Mouse (Mus musculus): Measurements from ENCODE around the gene Igsf21. TPM values are rescaled to one million over a fixed set of nuclear protein-coding genes. Genes with fewer than 3 reads are reported as not detected.

Gene Igsf21
- total RNA-seq (2022) = 10 to 100 TPM; 34.4 to 42.1 (median 38.2) TPM

DNA sequence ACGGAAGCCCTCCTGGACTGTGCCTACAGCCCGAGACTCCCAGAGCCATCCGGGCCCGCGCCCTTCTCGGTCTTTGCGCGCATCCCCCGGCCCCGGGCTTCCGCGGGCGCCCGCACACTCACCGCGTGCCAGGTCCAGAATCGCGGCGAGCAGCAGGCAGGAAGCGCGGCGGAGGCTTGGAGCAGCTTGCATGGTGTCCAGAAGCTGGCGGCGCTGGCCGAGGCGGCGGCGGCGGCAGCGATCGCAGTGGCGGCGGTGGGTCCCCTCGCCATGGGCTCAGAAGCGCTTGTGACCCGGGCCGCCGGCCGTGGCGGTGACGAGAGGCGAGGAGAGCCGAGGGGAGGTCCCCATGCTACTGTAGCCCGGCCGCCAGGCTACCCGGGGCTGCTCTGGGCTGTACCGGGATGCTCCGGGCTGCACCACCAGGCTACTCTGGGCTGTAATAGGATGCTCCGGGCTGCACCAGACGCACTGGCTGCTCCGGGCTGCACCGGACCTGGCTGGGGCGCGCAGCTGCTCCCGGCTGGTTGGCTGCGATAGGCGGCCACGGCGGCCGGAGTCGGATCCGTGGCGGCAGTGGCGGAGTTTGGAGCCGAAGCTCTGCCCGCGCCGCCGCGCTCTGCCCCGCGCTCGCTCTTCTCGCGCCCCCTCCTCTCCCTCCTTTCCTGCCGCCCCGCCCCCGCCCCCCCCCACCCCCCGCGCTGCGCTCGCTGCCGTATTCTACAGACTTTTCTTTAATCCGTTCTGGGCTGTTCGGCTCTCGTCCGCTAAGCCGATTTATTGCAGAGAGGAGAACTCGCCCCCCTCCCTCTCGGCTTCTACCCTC is at the start of gene Igsf21:
TSS of gene Igsf21 (minus strand) at position 605 of the 826 bp plus-strand sequence.
- no peak for DNase-seq (ENCODE audit: low spot score in 2 of 2)

DNA sequence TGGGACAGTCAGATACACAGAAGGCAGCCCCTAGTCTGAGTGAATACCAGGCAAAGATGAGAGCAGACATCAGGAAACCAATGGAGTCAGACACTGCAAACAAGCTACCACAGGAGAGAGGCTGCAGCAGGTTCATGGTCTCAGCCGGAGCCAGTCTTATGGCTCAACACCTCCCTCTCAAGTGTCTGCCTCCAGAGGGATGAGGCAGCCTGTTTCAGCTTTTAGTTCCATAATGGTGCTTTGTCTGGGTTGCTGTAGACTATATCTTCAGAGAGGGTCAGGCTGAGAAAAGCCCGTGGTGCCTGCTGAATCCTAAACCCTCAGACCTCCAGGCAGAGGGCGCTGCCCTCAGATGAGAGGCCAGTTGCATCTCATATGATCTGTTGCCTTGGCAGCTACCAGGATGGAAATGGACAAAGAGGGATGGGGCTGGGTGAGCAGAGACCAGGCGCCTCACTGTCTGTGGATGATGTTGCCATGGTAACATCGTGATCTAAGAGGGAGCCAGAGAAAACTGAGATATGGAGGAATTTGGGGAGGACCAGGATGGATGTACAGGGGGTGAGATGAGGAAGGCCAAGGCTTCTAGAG is 39.2 kb upstream of the Igsf21 start:
- peak; percentile 28 to 45 for DNase-seq (ENCODE audit: low spot score in 2 of 2)

DNA sequence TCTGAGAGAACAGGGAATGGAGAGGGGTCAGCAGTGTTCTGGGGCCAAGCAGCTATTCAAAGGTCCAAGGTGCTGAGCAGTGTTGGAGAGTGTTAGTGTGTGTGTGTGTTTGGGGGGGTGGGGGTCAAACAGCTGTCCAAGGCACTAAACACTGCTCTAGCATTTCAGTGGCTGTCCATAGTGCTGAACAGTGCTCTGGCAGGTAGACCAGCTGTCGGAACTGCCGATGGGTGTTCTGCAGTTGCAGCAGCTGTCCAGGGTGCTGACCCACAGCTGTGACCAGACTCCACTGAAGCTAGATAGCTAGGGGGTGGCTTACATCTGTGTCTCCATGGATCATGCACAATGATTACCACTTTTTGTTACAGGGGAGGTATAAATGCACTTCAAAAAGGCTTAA is 36.8 kb upstream of the Igsf21 start:
- no peak for DNase-seq (ENCODE audit: low spot score in 2 of 2)

DNA sequence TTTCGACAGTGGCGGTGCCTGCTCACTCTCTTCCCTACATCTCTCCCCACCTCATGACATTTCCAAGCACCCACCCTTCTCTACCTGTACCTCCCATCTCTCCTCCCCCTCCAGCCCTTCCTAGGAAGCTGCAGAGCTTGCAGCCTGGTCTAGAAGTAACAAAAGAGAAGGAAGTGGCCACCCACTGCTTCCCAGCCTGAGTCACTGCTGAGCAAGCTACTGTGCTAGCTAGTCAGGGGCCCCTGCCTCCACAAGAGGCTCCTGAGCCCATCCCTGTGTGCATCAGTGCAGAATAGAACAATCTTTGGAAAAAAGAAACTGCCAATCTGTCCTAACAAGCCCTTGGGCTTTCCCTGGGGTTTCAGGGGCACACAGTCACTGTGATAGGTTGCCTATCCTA is 31.7 kb upstream of the Igsf21 start:
- DNase-seq (ENCODE audit: low spot score in 2 of 2) = peak in 1 of 2 experiments; percentile 13

DNA sequence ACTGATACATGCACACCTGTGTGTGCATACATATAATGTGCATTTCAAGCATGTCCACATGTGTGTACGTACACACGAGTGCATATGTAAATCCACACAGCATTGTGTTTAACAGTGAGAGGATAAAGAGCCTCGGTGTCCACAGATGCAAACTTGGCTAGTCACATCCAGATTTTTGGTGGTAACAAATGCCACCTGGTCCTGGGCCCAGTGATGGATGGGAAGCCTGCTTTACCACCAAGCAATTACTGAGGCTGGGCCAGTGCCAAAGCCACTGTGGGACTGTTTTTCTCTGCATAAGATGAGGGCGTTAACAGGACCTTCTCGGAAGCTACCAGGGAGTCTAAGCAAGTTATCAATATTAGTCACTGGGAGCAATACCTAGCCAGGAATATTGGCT is 25.3 kb upstream of the Igsf21 start:
- DNase-seq (ENCODE audit: low spot score in 2 of 2) = no peak

DNA sequence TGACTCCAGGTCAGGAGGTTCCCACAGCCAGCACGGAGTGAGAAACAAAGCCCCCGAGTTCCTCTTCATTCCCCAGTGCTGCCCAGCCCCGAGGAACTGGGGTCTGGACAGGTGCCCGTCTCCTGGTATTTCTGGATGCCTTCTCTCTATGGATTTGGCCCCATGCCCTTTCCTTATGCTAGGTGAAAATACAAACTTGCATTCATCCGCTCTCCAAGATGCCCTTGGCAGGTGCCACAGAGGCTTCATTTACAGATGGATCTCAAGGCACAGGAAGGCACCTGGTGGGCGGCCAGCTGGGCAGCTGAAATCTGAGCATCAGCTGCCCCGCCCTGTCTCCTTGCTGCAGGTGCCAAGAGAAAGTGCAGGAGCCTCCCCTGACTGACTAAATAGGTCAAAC is 23.9 kb upstream of the Igsf21 start:
- no peak for DNase-seq (ENCODE audit: low spot score in 2 of 2)

DNA sequence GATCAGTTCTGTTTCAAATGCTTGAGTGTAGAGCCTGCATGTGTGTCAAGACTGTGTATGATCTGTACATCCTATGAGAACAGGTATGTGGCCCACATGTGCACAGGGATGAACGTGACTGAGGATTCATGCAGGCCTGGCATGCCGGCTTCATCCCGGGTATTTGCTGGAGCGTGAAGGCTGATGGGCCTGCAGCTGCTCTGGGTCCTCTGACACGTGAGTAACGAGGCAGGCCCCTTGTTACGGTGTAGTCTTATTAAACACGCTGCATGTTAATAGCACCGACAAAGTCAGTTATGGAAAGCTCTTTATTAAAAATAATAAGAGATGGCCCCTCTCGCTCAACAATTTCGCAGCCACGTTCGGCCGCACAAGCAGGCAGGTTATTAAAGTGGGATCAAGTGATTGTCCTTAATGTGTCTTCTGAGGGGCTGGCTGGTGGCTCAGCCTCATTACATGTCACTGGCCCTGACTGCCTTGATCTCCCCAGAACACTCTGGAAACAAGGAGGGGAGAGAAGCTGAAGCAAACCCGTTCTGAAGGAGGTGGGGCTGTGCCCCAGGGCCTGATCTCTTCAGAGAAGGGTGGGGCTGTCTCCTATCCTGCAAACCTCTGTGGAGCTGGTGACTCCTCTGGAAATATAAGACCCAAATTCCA is 22.7 kb upstream of the Igsf21 start:
- DNase-seq (ENCODE audit: low spot score in 2 of 2) = no peak

DNA sequence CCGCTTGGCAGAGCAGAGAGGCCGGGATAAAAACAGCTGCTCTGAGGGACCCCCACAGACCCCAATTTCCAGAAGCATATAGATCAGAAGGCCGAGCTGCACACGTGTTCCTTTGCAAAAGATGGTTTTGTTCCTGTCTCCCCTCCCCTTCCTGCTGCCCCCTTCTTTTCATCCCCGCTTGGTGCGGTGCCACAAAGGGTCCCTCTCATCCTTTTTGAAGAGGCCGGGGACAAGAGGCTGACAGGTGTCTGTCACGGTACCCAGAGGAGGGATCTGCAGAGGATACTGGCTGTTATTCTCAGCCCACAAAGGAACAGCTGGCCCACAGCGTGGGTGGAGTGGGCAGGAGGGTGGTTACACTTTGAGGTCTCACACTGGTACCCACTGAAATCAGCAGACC is 21.3 kb upstream of the Igsf21 start:
- no peak for DNase-seq (ENCODE audit: low spot score in 2 of 2)

DNA sequence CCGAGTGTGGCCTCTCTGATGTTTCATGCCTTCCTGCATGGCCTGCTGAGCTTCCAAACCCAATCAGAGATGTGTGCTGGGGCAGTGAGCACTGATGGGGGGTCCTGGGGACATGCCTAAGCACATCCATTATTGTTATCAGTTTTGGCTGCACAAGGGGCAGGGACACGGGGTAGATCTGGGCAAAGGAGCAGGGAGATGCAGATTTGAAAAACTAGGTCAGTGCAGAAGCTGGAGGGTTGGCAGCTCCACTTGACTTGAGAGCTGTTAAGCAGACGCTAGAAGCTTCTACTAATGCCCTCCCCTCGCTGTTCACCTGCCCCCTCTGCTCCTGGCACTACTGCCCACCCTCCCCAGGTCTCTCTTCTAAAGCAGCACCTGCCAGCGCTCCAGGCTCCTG is 20.5 kb upstream of the Igsf21 start:
- no peak for DNase-seq (ENCODE audit: low spot score in 2 of 2)

DNA sequence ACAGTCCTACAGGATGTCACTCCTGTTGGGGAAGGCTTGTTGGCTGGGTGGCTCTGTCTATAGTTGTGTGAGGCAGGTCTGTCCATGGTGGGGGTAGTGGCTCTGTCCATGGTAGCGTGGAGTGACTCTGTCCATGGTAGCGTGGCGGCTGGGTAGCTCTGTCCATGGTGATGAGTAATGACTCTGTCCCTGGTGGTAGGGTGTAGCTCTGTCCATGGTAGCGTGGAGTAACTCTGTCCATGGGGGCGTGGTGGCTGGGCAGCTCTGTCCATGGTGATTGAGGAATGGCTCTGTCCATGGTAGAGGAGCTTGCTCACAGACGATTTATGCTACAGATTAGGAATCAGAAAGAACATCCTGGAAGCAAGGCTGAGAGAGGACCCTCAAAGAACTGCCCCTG is 12.4 kb upstream of the Igsf21 start:
- DNase-seq (ENCODE audit: low spot score in 2 of 2) = no peak

DNA sequence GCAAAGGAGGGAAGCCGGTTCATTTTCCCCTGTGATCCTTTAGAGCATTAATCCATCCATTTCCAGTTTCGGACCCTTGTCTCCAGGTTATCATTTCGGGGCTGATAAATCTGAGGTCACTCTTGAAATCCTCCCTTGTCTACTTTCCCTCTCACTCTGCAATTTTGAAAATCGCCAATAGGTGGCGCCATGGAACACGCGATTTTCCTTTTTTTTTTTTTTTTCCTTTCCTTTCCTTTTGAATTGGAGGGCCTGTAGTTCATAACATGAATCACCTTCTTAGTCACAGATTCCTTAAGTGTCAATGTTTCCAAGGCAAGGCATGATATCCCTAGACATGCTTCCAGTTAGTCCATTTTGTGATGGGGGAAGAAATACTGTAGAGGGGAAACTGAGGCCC is 5.8 kb upstream of the Igsf21 start:
- peak in 1 of 2 experiments; percentile 35 for DNase-seq (ENCODE audit: low spot score in 2 of 2)

DNA sequence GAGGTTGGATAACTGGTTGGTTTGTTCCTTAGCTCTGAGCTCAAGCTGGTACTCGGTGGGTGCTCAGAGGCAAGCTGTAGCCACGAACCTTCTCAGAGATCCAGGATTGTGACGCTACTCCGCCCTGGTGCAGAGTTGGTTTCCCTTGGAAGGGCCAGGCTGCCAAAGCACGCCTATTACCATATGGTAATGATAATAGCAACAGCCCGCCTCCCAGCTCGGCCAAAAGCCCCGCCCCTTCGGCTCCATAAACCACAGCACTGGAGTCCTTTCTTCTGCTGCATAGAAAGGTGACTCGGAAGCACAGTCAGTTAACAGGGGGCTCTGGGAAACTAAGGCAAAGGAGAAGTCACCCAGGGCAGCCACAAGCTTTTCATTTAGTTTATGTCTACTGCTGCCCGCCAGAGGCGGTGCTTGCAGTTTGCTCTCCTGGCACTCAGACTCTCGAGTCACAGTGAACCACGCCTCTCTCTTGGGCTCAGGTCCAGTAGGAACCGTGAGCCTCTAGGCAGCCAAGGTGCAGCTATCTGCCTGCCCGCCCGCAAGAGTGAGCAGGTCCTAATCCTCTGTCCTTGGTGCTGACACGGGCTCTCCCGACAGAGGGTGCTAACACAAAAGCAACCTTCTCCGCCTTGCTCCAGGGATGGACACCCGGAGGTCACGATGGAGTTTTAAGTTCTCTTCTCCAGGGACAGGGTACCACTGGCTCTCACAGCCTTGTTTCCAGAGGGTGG is 2.6 kb upstream of the Igsf21 start:
- DNase-seq (ENCODE audit: low spot score in 2 of 2) = peak in 1 of 2 experiments; percentile 55

DNA sequence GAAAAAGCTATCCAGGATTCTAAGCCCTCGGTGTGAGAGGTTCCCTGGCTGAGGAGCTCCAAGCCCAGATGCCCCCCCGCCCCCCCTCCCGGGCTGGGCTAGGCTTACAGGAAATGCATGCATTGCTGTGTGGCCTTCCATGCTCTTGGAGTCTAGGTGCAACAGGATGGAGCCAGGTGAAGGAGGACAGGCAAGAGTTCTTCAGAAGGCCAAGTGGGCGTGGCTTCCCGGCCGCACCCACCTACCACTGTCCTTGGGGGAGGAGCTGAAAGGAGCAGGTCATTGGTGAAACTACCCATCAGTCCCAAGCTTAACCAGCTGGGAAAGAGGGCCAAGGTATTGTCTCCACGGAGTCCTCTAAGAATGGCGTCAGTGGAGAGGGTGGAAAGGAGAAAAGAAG is 1.8 kb upstream of the Igsf21 start:
- no peak for DNase-seq (ENCODE audit: low spot score in 2 of 2)

DNA sequence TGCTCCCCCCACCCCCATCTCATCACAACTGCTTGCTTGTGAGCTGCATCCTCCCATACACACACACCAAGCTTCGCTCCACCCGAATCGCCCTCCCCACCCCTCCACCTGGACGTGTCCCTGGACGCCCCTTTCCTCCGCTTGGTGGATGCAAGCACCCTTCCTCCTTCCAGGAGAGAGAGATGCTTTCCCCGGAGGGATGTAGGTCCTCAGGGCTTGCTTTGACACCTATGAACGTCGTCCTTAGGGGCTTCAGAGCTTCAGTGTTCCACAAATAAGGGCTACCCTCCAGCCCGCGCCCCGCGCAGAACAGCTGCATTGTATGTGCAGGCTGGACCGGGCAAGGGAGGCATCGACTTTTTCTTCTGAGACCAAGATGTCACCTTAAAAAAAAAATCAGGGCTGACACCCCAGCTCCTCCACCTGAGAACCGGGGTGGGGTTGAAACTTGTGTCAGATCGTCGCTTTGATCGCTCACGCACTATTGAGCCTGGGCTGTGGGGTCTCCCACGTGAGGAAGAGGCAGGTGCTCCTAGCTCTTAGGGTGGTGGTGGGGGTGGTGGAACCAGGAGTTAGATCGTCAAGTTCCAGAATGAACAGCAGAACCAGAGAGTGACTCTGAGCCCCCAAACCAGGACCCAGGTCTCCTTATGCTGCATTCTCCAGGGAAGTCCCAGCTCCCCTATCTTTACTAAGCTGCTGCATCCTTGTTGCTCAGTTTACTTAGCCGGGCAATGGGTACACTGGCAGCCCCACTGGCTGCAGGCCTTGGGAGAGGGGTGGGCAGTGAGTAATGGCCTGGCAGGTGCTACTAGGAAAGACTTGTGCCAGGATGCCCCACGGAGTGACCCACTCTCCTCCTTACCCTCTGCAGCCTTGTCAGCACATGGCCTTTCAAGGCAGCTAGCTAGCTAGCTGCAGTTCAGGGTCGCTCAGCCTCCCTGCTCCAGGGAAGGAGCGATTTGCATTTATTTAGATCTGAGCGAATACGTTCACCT is 721 bp upstream of the Igsf21 start:
- DNase-seq (ENCODE audit: low spot score in 2 of 2) = no peak

DNA sequence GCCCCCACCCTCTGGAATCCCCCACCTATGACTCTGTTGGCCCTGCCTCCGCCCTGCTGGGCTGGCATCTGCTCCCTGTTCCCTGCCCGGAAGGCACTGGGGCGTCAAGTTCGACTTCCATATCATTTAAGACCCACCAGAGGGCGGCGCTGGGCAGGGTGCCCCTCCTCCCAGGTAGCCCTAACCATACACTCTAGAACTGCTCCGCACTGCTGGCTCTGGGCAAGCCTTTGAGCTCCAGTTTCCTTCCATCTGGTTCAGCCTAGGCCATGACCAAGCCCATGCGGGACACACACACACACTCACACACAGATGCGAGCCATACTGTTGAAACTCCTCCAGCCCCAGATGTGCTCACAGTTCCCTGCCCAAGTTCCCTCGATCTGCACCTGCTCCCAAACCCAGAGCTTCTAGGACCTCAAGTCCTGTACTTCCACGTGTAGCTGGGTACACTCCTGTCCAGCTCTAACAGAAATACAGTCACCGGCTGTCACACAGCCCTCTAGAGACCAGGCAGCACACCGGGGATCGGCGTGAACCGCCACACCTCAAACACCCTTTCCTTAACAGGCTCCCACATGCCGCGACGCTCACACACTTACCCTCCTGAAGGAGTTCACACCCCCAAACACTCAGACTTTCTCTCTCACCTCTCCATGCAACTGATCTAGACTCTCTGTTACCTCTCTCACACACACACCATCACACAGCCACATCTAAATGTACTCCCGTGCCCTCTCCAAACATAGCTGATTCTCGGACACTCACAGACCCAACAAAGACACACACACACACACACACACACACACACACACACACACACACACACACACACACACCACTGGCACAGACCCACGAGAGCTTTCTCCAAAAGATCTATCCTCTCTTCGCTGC is 1.1 kb downstream of the Igsf21 start:
- no peak for DNase-seq (ENCODE audit: low spot score in 2 of 2)

DNA sequence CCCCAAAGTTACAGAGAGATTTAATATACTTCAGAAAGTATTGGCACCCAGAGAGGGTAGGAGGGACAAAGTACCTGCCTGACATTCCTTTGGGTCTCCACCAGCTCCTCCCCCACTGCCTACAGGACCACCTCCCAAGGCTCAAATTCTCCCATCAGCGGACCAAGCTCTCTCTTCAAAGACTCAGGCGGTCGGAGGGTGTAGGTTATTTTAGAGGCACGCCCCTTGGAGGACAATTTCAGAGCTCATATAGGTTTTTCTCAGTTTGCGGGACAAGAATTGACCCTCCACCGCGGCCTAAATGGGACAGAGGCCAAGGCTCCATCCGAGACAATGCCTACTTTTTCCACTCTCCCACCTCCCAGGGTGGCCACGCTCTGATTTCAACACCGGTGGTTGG is 1.7 kb downstream of the Igsf21 start:
- DNase-seq (ENCODE audit: low spot score in 2 of 2) = no peak

DNA sequence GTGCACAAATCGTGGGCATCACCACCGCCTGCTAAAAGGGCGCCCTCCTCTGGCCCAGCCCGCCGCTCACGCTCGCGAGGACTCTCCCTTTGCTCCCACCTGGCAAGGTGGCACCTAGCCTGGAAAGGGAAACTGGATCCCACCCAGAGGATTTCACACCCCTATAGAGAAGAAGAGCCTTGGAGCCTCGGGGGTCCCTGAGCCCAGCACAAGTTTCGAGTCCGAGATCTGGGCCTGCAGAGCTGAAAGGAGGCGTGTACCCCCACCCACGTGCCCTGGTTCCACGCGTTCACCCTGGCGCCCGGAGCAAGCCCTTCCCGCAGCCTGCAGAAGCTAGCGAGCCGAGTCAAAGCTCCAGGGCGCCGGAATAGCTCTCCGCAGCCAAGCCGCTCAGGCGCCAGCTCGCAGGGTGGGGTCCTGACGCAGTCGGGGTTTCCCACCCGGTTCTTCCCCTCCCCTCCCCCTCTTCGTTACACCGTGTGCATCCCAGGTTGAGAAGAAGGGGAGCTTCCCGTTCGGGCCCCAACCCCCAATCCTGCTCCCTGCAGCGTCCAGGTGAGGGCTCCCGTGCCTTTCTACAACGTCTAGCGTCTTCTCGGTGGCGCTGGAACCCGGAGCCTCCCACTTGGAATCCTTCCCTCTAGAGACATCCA is 2.3 kb downstream of the Igsf21 start:
- no peak for DNase-seq (ENCODE audit: low spot score in 2 of 2)

DNA sequence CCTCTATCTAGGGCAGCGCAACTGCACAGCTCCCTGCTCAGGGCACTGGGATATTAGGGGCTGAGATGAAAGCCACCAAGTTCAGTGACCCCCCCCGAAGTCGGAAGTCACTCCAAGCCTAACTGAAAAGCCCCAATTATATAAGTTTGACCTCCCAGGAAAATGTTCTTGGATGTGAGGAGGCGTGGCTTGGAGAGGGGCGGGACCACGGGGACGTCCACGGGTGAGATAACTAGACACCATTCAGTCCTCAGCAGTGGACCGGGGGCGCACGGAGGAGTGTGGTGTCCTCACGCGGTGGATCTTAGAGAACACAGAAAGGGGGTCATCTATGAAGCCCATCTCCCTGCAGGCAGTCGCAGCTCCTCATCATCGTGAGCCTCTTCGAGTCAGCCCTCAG is 3.4 kb downstream of the Igsf21 start:
- DNase-seq (ENCODE audit: low spot score in 2 of 2) = no peak

DNA sequence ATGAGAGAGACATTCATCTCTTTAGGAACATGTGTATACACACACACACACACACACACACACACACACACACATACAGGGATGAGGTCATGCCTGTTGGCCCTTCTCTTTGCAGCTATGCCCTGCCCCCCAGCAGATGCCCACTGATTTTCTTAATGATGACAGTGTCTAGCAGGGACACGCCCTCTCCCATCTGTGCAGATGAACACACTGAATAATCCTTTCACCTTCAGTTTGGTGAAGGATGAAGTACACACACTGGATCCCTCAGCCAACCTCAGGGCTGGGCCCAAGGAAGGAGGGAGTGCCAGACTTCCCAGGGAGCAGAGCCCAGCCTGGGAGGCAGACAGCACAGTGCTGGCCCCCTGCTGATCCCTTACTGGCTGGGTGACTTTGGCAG is 4.3 kb downstream of the Igsf21 start:
- no peak for DNase-seq (ENCODE audit: low spot score in 2 of 2)
